Mouse (Mus musculus) embryonic fibroblast, embryonic 13.5 days (primary cell): ENCODE measurements around the gene Nmb.

ENCODE experiments used
- CTCF ChIP-seq: IDR thresholded peaks from 2 replicates; pipeline ENCODE4 v1.5.1; 2011; ENCODE audit warnings: mild to moderate bottlenecking, control low read depth, low read length, moderate library complexity, borderline replicate concordance; ENCODE audit not compliant: insufficient read depth
- POLR2A ChIP-seq: IDR thresholded peaks from 2 replicates; pipeline ENCODE4 v1.6.1; 2011; ENCODE audit warnings: low read depth, mild to moderate bottlenecking, control low read depth, low read length, moderate library complexity

DNA sequence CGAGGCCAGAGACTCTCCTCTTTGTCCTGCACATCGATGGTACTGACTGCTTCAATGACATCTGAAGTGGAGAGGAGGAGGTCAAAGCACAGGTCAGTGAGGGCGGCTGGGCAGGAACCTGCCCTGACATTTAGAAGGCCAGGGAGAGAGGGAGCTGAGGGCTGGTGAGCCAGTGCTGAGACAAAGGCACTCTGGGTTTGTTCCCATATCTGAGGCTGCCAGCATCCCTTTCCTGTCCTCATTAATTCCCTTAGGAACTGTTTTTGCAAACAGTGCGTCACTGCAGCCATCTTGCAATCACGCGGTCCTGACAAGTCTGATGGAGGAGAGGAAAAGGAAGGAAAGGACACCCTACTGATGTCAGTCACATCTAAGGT lies 11.1 kb downstream of the Nmb start:
- TF ChIP-seq CTCF (no peak), POLR2A (no peak)
